Mouse (Mus musculus): Measurements from ENCODE around the gene Cdkn1c. TPM values are rescaled to one million over a fixed set of nuclear protein-coding genes. Genes with fewer than 3 reads are reported as not detected.

Cdkn1c gene
- polyA plus RNA-seq, 1 experiment from 2014 or later = 617 TPM

DNA sequence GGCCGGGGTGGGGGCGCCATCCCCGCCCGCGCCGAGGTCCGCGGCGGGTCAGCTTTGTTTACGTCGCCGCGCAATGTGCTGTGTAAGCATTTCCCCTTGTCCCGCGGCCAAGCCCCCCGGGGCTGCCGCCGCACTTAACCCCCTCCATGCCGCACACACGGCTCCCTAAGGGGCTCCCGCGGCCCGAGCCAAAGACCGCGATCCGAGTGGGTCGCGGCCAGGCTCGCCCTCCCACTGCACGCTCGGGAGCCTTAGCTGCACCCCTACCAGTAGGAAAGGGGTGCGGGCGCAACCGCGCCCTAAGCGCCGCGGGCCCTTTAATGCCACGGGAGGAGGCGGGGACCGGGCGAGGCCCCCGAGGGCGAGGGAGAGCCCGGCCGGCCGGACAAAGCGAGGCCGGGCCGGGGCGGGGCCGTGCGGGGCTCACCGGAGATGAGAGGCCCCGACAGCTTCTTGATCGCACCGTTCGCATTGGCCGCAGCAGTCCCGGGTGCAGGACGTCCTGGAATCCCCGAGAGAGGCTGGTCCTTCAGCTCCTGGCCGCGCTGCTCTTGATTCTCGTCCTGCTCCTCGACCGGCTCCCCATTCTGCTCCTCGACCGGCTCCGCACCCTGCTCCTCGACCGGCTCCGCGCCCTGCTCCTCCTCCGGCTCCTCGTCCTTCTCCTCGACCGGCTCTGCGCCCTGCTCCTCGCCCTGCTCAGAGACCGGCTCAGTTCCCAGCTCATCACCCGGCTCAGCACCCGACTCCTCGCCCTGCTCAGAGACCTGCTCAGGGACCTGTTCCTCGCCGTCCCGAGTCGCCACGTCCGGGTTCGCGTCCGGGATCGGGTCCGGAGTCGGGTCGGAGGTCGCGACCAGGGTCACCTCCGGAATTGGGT, 1.3 kb downstream of the Cdkn1c start:
- Histone ChIP-seq H3K27me3 (replicated peaks; ENCODE audit: control insufficient read depth, insufficient read depth, low read length) (peaks cover 49% of the 10 kb centered on the region), H3K4me2 (peak overlapping the region; percentile 61), H3K4me1 (replicated peaks; ENCODE audit: control insufficient read depth, insufficient read depth, low read length) (no peaks in the 10 kb centered on the region), H3K36me3 (ENCODE audit: control insufficient read depth, insufficient read depth, low read length) (no peaks in the 10 kb centered on the region), H3K27ac (ENCODE audit: low read depth, low read length) (peak overlapping the region; percentile 64), H3K4me3 (ENCODE audit: low read depth, low read length) (peak overlapping the region; percentile 58), H3K9me3 (ENCODE audit: control insufficient read depth, low read length) (peaks cover 29% of the 10 kb centered on the region), H3K9ac (ENCODE audit: low read depth, low read length) (peak overlapping the region; percentile 63)
- ATAC-seq (replicated peaks; ENCODE audit: low FRiP score) = no peak
- DNase-seq (ENCODE audit: low spot score) = no peak
- WGBS = 20% methylated on average over 100 of the region's 100 CpGs

DNA sequence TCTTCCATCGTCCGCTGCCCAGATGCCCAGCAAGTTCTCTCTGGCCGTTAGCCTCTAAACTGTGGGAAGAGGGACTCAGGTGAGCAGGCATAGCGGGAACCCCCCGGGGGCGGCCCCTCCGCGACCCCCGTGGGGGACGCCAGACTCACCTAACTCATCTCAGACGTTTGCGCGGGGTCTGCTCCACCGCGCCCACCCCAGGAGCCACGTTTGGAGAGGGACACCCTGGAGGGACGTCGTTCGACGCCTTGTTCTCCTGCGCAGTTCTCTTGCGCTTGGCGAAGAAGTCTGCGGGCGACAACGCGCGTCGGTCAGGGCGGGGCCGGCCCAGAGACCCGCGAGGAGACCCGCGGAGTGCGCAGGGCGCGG, 1.9 kb downstream of the Cdkn1c start:
- Histone ChIP-seq H3K27ac (ENCODE audit: low read depth, low read length) (0 out of 2 replicates have a peak overlapping the region, but pooled peaks have one; percentile 64), H3K9ac (ENCODE audit: low read depth, low read length) (peak overlapping the region; percentile 63; the same call in 1 of the 2 replicates), H3K36me3 (ENCODE audit: control insufficient read depth, insufficient read depth, low read length) (no peaks in the 10 kb centered on the region), H3K9me3 (ENCODE audit: control insufficient read depth, low read length) (peaks cover 29% of the 10 kb centered on the region), H3K27me3 (replicated peaks; ENCODE audit: control insufficient read depth, insufficient read depth, low read length) (peaks cover 48% of the 10 kb centered on the region), H3K4me3 (ENCODE audit: low read depth, low read length) (peak overlapping the region; percentile 58), H3K4me2 (peak overlapping the region; percentile 61), H3K4me1 (replicated peaks; ENCODE audit: control insufficient read depth, insufficient read depth, low read length) (no peaks in the 10 kb centered on the region)
- WGBS = 24% methylated on average over 37 of the region's 38 CpGs
- DNase-seq (ENCODE audit: low spot score) (no peak), ATAC-seq (replicated peaks; ENCODE audit: low FRiP score) (no peak)

DNA sequence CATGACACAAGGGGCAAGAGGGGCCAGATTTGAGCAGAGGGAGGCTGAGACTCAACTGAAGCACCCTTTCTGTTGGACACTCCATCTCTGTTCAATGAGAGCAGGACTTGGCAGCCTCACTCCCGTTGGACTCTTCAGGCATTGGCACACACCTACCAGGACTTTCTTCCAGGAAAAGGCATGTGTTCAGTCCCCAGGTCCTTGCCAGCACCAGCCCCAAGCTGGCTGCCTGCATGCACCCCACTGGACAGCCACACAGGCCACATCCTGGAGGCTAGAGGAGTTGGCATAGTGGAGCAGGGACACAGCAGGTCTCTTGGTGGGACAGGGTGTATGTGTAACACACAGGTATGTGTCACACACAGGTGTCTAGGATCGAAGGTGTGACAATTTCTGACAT, 13.7 kb downstream of the Cdkn1c start:
- Histone ChIP-seq H3K27ac (ENCODE audit: low read depth, low read length) (no peak overlapping the region), H3K27me3 (replicated peaks; ENCODE audit: control insufficient read depth, insufficient read depth, low read length) (peaks cover 61% of the 10 kb centered on the region), H3K36me3 (ENCODE audit: control insufficient read depth, insufficient read depth, low read length) (no peaks in the 10 kb centered on the region), H3K9ac (ENCODE audit: low read depth, low read length) (no peak overlapping the region), H3K9me3 (ENCODE audit: control insufficient read depth, low read length) (no peaks in the 10 kb centered on the region), H3K4me3 (ENCODE audit: low read depth, low read length) (no peak overlapping the region), H3K4me1 (replicated peaks; ENCODE audit: control insufficient read depth, insufficient read depth, low read length) (no peaks in the 10 kb centered on the region), H3K4me2 (no peak overlapping the region)
- DNase-seq (ENCODE audit: low spot score) = no peak
- WGBS = 59% methylated on average over 2 of the region's 2 CpGs
- ATAC-seq (replicated peaks; ENCODE audit: low FRiP score) = no peak

DNA sequence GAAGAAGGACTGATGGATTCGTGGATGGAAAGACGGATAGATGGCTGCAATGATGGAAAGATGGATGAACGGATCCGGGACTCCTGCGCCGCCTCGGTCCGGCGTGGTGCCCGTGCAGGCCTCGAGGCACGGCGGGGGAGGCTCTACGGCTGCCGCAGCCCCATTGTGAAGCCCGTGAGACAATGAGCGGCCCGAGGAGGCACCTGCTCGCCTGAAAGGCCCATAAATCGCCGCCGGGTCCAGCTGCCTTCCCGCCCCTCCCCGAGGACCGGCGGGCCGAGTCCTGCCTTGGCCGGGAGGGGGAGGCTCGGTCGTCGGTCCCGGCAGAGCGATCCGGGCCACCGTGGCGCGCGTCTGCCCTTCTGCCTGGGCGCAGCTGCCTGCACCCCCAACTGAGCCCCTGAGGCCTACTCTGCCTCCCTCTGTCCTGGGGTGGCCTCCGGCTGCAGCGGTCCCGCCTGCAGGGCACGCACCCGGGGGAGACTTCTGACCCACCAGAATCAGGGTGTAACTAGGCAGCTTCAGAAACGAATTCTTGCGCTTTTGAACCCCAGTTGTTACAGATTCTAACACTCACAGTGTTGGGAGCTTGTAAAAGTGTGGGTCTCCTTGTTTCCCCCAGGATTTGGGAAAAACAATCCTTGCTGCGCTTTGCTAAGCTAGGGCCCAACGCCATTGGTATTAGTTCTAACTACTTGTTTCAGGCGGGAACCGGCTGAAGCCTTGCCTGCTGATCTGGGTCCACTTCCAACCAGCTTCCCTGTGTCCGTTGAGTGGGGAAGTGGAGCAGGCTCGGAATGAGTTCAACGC, 15.0 kb downstream of the Cdkn1c start:
- Histone ChIP-seq H3K9me3 (ENCODE audit: control insufficient read depth, low read length) (no peaks in the 10 kb centered on the region), H3K36me3 (ENCODE audit: control insufficient read depth, insufficient read depth, low read length) (no peaks in the 10 kb centered on the region), H3K4me3 (ENCODE audit: low read depth, low read length) (peak overlapping the region; percentile 32), H3K9ac (ENCODE audit: low read depth, low read length) (no peak overlapping the region; the same call in 1 of the 2 replicates), H3K27me3 (replicated peaks; ENCODE audit: control insufficient read depth, insufficient read depth, low read length) (peaks cover 65% of the 10 kb centered on the region), H3K4me2 (peak overlapping the region; percentile 60), H3K4me1 (replicated peaks; ENCODE audit: control insufficient read depth, insufficient read depth, low read length) (no peaks in the 10 kb centered on the region), H3K27ac (ENCODE audit: low read depth, low read length) (no peak overlapping the region)
- DNase-seq (ENCODE audit: low spot score) (peak; percentile 37), ATAC-seq (replicated peaks; ENCODE audit: low FRiP score) (no peak)
- 8% methylated on average over 53 of the region's 53 CpGs for WGBS

DNA sequence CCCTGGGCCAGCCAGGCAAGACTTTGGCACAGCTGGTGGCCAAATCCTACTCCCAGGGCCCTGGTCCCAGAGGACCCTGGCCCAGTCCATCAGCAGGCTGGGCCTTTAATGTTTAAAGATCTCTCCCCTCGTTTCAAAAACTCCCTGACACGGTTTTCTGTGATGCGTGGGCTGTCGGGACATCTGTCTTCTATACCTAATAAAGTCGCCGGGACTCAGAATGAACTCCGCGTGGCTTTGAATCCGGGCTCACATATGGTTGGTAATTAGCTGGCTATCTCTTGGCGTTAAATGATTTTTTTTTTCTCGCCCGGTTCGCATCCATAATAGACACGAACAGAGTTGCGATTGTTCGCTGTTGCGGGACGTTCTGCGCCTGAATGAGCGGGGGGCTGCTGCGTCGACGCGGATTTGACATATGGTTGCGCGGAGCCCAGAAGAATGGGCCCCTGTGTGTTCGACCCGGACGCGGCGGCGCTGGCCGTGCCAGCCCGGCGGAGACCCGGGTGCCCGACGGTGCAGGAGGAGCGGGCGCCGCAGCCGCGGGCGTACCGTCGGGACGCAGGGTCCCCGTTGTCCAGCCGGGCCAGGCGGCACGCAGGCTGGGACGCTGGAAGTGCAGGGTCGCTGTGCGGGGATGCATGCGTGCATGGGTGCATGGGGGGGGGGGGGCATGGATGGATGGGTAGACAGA, 15.7 kb downstream of the Cdkn1c start:
- Histone ChIP-seq H3K36me3 (ENCODE audit: control insufficient read depth, insufficient read depth, low read length) (no peaks in the 10 kb centered on the region), H3K4me2 (peak overlapping the region; percentile 60), H3K4me1 (replicated peaks; ENCODE audit: control insufficient read depth, insufficient read depth, low read length) (no peaks in the 10 kb centered on the region), H3K9ac (ENCODE audit: low read depth, low read length) (no peak overlapping the region), H3K27ac (ENCODE audit: low read depth, low read length) (no peak overlapping the region), H3K4me3 (ENCODE audit: low read depth, low read length) (peak overlapping the region; percentile 32), H3K9me3 (ENCODE audit: control insufficient read depth, low read length) (no peaks in the 10 kb centered on the region), H3K27me3 (replicated peaks; ENCODE audit: control insufficient read depth, insufficient read depth, low read length) (peaks cover 68% of the 10 kb centered on the region)
- DNase-seq (ENCODE audit: low spot score) = no peak
- 9% methylated on average over 55 of the region's 55 CpGs for WGBS
- no peak for ATAC-seq (replicated peaks; ENCODE audit: low FRiP score)

DNA sequence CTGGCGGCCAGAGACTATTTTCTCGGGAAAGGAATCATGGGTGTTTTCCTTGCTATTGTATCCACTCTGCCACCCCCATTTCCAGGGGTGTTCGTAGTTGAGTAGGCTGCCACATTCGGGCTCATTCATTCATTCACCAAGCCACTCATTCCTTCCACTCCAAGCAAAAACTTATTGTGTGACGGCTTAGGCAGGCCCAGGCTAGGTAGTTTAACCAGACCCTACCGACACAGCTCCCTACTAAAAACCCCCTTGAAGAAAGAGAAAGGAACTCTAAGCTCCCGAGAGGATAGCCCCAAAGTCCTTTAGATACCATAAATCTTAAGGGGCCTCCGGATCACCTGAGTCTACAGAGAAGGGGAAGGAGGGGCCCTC, 16.3 kb downstream of the Cdkn1c start:
- DNase-seq (ENCODE audit: low spot score) = no peak
- no peak for ATAC-seq (replicated peaks; ENCODE audit: low FRiP score)
- no peaks in the 10 kb centered on the region for H3K36me3 ChIP-seq (ENCODE audit: control insufficient read depth, insufficient read depth, low read length)
- no peak overlapping the region for H3K4me2 ChIP-seq
- H3K9ac ChIP-seq (ENCODE audit: low read depth, low read length) = no peak overlapping the region
- 38% methylated on average over 8 of the region's 8 CpGs for WGBS
- H3K27me3 ChIP-seq (replicated peaks; ENCODE audit: control insufficient read depth, insufficient read depth, low read length) = peaks cover 68% of the 10 kb centered on the region
- no peaks in the 10 kb centered on the region for H3K9me3 ChIP-seq (ENCODE audit: control insufficient read depth, low read length)
- H3K27ac ChIP-seq (ENCODE audit: low read depth, low read length) = no peak overlapping the region
- H3K4me3 ChIP-seq (ENCODE audit: low read depth, low read length) = no peak overlapping the region
- H3K4me1 ChIP-seq (replicated peaks; ENCODE audit: control insufficient read depth, insufficient read depth, low read length) = no peaks in the 10 kb centered on the region

DNA sequence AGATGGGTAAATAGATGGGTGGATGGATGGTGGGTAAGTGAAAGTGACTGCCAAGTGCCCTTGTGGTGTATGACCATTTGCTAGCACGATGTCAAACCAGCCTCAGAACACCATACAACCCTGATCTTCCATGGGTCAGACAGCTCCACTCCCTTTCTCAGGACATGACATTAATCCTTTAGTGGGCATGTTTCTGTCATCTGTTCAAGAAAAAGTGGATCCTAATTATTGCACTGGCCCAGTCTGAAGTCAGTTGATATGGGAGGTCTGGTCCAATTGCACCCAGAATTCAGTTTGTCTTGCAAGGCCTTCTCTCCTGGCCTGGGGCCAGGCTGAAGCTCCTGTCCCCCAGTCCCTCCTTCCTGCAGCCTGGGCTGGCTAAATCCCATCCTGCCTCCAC, 21.9 kb downstream of the Cdkn1c start:
- H3K9me3 ChIP-seq (ENCODE audit: control insufficient read depth, low read length) = no peaks in the 10 kb centered on the region
- no peak overlapping the region for H3K9ac ChIP-seq (ENCODE audit: low read depth, low read length)
- WGBS = 82% methylated on average over 1 of the region's 1 CpGs
- no peak overlapping the region for H3K4me2 ChIP-seq
- H3K4me3 ChIP-seq (ENCODE audit: low read depth, low read length) = no peak overlapping the region
- ATAC-seq (replicated peaks; ENCODE audit: low FRiP score) = no peak
- no peaks in the 10 kb centered on the region for H3K36me3 ChIP-seq (ENCODE audit: control insufficient read depth, insufficient read depth, low read length)
- peaks cover 62% of the 10 kb centered on the region for H3K27me3 ChIP-seq (replicated peaks; ENCODE audit: control insufficient read depth, insufficient read depth, low read length)
- no peak overlapping the region for H3K27ac ChIP-seq (ENCODE audit: low read depth, low read length)
- H3K4me1 ChIP-seq (replicated peaks; ENCODE audit: control insufficient read depth, insufficient read depth, low read length) = peaks cover 2% of the 10 kb centered on the region
- no peak for DNase-seq (ENCODE audit: low spot score)

DNA sequence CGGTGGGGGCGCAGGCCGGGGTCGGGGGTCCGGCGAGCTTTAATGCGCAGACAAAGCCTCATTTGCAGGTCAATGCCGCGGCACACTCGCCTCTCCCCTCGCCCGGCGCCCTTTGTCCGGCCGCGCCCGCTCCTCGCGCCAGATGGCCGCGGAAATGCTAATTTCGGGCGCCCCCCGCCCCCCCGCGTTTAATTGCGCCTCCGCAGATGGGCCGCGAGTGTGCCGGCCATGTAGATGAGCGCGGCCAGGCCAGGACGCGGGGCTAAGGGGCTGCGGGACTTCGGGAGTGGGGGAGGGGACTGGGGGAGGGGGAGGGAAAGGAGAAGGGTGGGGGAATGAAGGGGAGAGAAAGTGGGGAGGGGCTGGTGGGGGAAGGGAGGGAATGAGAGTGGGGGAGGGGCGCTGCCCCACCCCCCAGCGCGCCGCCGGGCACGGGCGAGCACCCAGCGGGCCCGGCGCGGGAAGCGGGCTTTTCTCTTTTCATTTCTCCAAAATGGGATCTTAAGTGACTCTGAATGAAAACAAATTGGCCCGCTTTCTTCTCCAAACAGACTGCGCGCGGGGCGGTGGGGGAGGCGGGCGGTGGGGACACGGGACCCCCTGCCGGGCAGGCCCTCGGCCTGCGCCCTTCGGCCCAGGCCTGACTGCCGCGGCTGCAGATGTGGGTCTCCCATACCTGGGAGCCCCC, 22.8 kb downstream of the Cdkn1c start:
- H3K36me3 ChIP-seq (ENCODE audit: control insufficient read depth, insufficient read depth, low read length) = no peaks in the 10 kb centered on the region
- no peak overlapping the region for H3K27ac ChIP-seq (ENCODE audit: low read depth, low read length)
- peaks cover 2% of the 10 kb centered on the region for H3K4me1 ChIP-seq (replicated peaks; ENCODE audit: control insufficient read depth, insufficient read depth, low read length)
- DNase-seq (ENCODE audit: low spot score) (no peak), ATAC-seq (replicated peaks; ENCODE audit: low FRiP score) (no peak)
- H3K9ac ChIP-seq (ENCODE audit: low read depth, low read length) = peak overlapping the region; percentile 66
- peak overlapping the region; percentile 55 for H3K4me2 ChIP-seq
- H3K27me3 ChIP-seq (replicated peaks; ENCODE audit: control insufficient read depth, insufficient read depth, low read length) = peaks cover 56% of the 10 kb centered on the region
- 4% methylated on average over 53 of the region's 63 CpGs for WGBS
- peak overlapping the region; percentile 42 for H3K4me3 ChIP-seq (ENCODE audit: low read depth, low read length)
- H3K9me3 ChIP-seq (ENCODE audit: control insufficient read depth, low read length) = no peaks in the 10 kb centered on the region
